Mouse (Mus musculus) C2C12 (cell line): Measurements from ENCODE around the gene Spata31d1b.

Experiments used
- CTCF ChIP-seq: IDR thresholded peaks from one replicate; pipeline ENCODE4 v1.5.1; 2011; ENCODE audit not compliant: control insufficient read depth, insufficient read depth, insufficient read length
- MAX ChIP-seq: IDR thresholded peaks from one replicate; pipeline ENCODE4 v1.6.1; 2011; ENCODE audit warnings: mild to moderate bottlenecking, control low read depth
- MYOD1 ChIP-seq: IDR thresholded peaks from one replicate; pipeline ENCODE4 v1.6.1; 2011; ENCODE audit warnings: low read depth; ENCODE audit not compliant: control insufficient read depth, insufficient read length

GRCm38 (mm10) chr13:59719475-59719874 lies 7.4 kb downstream of the Spata31d1b start:
- TF ChIP-seq CTCF: no peak
- no peak for TF ChIP-seq MYOD1
- no peak for TF ChIP-seq MAX
